Mouse (Mus musculus): ENCODE measurements at regions not wholly inside any gene's neighbourhood (a gene's known extent, or its start where the extent isn't known, plus 50 kb on each side); places are given as distances from the start of the nearest gene placed in this dataset.

- no peaks in the 10 kb centered on the region for H3K4me1 ChIP-seq
Measured at GRCm38 (mm10) chr1:76083273-76084036, 537.4 kb downstream of the Slc4a3 start.

GRCm38 (mm10) chr1:76091031-76091430, 545.0 kb downstream of the Slc4a3 start:
- TF ChIP-seq GATA1 (IDR thresholded peaks at IDR 0.05; ENCODE audit: borderline replicate concordance, low read length) (no peak), FLI1 (IDR thresholded peaks at IDR 0.05; ENCODE audit: low read length) (no peak)
- Histone ChIP-seq H3K4me1 (no peaks in the 10 kb centered on the region), H3K4me3 (replicated peaks) (no peak overlapping the region), H3K36me3 (replicated peaks; ENCODE audit: low read length) (no peaks in the 10 kb centered on the region), H3K27me3 (replicated peaks) (no peaks in the 10 kb centered on the region), H3K9me3 (peaks cover 26% of the 10 kb centered on the region)

More at GRCm38 (mm10) chr1:76083273-76084036, 537.4 kb downstream of the Slc4a3 start:
- no peaks in the 10 kb centered on the region for H3K36me3 ChIP-seq (replicated peaks; ENCODE audit: low read length)
- H3K9me3 ChIP-seq = peaks cover 32% of the 10 kb centered on the region; the same call in 1 of the 2 replicates
- H3K27me3 ChIP-seq (replicated peaks) = no peaks in the 10 kb centered on the region
- H3K4me3 ChIP-seq (replicated peaks) = no peak overlapping the region
- TF ChIP-seq GATA1 (IDR thresholded peaks at IDR 0.05; ENCODE audit: borderline replicate concordance, low read length) (no peak), FLI1 (IDR thresholded peaks at IDR 0.05; ENCODE audit: low read length) (no peak)

- H3K4me3 ChIP-seq (replicated peaks) = no peak overlapping the region
- no peak for TF ChIP-seq FLI1 (IDR thresholded peaks at IDR 0.05; ENCODE audit: low read length)
- TF ChIP-seq GATA1 (IDR thresholded peaks at IDR 0.05; ENCODE audit: borderline replicate concordance, low read length) = no peak
- no peaks in the 10 kb centered on the region for H3K4me1 ChIP-seq
- peaks cover 26% of the 10 kb centered on the region for H3K9me3 ChIP-seq
- no peaks in the 10 kb centered on the region for H3K27me3 ChIP-seq (replicated peaks)
- H3K36me3 ChIP-seq (replicated peaks; ENCODE audit: low read length) = no peaks in the 10 kb centered on the region
Measured at GRCm38 (mm10) chr1:76113281-76113680, 567.2 kb downstream of the Slc4a3 start.

GRCm38 (mm10) chr1:76120840-76121239, 574.8 kb downstream of the Slc4a3 start:
- Histone ChIP-seq H3K27me3 (replicated peaks) (no peaks in the 10 kb centered on the region), H3K4me3 (replicated peaks) (no peak overlapping the region), H3K36me3 (replicated peaks; ENCODE audit: low read length) (no peaks in the 10 kb centered on the region), H3K9me3 (peaks cover 24% of the 10 kb centered on the region), H3K4me1 (no peaks in the 10 kb centered on the region)
- TF ChIP-seq FLI1 (IDR thresholded peaks at IDR 0.05; ENCODE audit: low read length) (no peak), GATA1 (IDR thresholded peaks at IDR 0.05; ENCODE audit: borderline replicate concordance, low read length) (no peak)

DNA sequence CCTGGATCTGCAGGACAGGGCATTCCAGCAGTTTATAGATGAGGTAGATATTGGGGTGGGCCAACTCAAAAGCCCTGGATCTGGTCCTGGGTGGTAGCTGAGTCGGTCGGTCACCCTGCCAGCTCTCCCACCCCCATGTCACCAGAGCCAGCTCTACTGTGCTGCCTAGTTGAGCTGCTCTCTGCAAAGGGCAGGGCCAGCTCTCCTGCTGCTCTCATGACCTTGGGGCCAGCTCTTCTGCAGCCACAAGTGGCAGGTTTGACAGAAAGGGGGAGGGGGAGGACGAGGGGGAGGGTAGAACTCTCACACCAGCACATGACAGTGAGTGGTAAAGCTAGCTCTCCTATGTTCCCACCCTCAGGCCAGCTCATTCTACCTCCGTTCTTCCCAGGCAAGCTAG, 584.3 kb downstream of the Slc4a3 start:
- Histone ChIP-seq H3K36me3 (replicated peaks; ENCODE audit: low read length) (no peaks in the 10 kb centered on the region), H3K4me1 (no peaks in the 10 kb centered on the region), H3K4me3 (replicated peaks) (no peak overlapping the region), H3K9me3 (peaks cover 8% of the 10 kb centered on the region), H3K27me3 (replicated peaks) (no peaks in the 10 kb centered on the region)
- TF ChIP-seq FLI1 (IDR thresholded peaks at IDR 0.05; ENCODE audit: low read length) = no peak
- no peak for TF ChIP-seq GATA1 (IDR thresholded peaks at IDR 0.05; ENCODE audit: borderline replicate concordance, low read length)

DNA sequence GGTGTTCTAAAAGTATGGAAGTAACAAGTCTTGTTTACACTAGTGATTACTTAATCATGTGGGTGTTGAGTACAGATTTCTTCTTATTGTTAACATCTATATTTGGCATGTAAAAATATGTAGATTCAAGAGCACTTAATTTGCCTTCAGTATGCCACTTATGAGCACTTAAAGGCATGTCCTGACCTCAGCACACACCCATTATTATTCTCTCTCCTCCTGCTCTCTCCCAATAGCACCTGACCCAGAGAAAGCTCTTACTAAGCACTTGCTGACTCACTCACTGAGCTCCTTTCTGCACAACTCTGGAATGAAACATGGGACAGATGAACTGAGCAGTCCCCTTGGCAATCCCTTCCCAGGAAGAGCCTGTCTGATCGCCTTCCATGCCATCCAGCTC, 590.7 kb downstream of the Slc4a3 start:
- Histone ChIP-seq H3K9me3 (peaks cover 16% of the 10 kb centered on the region), H3K4me3 (replicated peaks) (no peak overlapping the region), H3K4me1 (no peaks in the 10 kb centered on the region), H3K27me3 (replicated peaks) (no peaks in the 10 kb centered on the region), H3K36me3 (replicated peaks; ENCODE audit: low read length) (no peaks in the 10 kb centered on the region)
- TF ChIP-seq GATA1 (IDR thresholded peaks at IDR 0.05; ENCODE audit: borderline replicate concordance, low read length) (no peak), FLI1 (IDR thresholded peaks at IDR 0.05; ENCODE audit: low read length) (no peak)

GRCm38 (mm10) chr1:76137701-76138100, 591.6 kb downstream of the Slc4a3 start:
- Histone ChIP-seq H3K27me3 (replicated peaks) (no peaks in the 10 kb centered on the region), H3K9me3 (peaks cover 18% of the 10 kb centered on the region), H3K4me3 (replicated peaks) (no peak overlapping the region), H3K36me3 (replicated peaks; ENCODE audit: low read length) (no peaks in the 10 kb centered on the region), H3K4me1 (no peaks in the 10 kb centered on the region)
- TF ChIP-seq FLI1 (IDR thresholded peaks at IDR 0.05; ENCODE audit: low read length) = no peak

DNA sequence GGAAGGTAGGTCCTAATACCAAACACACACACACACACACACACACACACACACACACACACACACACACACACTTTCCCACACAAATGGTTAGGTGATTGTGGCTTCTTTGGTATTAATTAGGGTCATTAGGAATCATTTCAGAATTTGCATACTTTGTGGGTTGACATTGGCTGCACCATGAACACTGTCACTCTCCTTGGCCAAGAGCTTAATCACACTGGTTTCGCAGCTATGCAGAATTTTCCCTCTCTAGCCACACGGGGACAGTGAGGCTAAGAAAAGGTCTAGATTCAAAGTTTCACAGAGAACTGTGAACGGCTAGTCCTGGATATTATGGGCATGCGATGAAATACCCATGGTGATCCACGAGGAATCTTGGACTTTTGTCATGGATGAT, 597.5 kb downstream of the Slc4a3 start:
- Histone ChIP-seq H3K36me3 (replicated peaks; ENCODE audit: low read length) (no peaks in the 10 kb centered on the region), H3K4me3 (replicated peaks) (no peak overlapping the region), H3K9me3 (peaks cover 36% of the 10 kb centered on the region), H3K27me3 (replicated peaks) (no peaks in the 10 kb centered on the region), H3K4me1 (no peaks in the 10 kb centered on the region)
- TF ChIP-seq FLI1 (IDR thresholded peaks at IDR 0.05; ENCODE audit: low read length) (no peak), GATA1 (IDR thresholded peaks at IDR 0.05; ENCODE audit: borderline replicate concordance, low read length) (no peak)

GRCm38 (mm10) chr1:76148963-76149362, 602.9 kb downstream of the Slc4a3 start:
- H3K36me3 ChIP-seq (replicated peaks; ENCODE audit: low read length) = no peaks in the 10 kb centered on the region
- no peak for TF ChIP-seq GATA1 (IDR thresholded peaks at IDR 0.05; ENCODE audit: borderline replicate concordance, low read length)
- no peak for TF ChIP-seq FLI1 (IDR thresholded peaks at IDR 0.05; ENCODE audit: low read length)
- no peaks in the 10 kb centered on the region for H3K27me3 ChIP-seq (replicated peaks)
- H3K4me1 ChIP-seq = no peaks in the 10 kb centered on the region
- peaks cover 32% of the 10 kb centered on the region for H3K9me3 ChIP-seq
- no peak overlapping the region for H3K4me3 ChIP-seq (replicated peaks)

DNA sequence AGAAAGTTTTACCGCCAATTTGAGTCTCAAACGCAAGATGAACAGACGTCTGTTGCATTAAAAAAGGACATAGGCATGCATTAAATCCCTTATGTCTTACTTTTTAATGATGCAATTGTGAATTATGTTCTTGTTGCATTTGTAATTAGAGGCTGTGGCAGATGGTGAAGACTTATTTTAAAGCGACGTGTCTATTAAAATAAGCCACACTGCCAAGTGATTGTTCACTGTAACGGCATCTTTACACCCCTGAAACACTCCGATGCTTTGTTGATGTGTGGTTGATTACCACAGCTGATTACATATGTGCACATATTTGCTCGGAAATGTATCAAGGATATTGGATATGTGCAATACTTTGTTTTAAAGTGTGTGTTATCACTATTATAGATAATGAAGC, 610.2 kb downstream of the Slc4a3 start:
- Histone ChIP-seq H3K27me3 (replicated peaks) (no peaks in the 10 kb centered on the region), H3K4me3 (replicated peaks) (no peak overlapping the region), H3K36me3 (replicated peaks; ENCODE audit: low read length) (no peaks in the 10 kb centered on the region), H3K9me3 (peaks cover 8% of the 10 kb centered on the region; the same call in 1 of the 2 replicates), H3K4me1 (no peaks in the 10 kb centered on the region)
- TF ChIP-seq FLI1 (IDR thresholded peaks at IDR 0.05; ENCODE audit: low read length) = no peak
- no peak for TF ChIP-seq GATA1 (IDR thresholded peaks at IDR 0.05; ENCODE audit: borderline replicate concordance, low read length)
